Mouse (Mus musculus): ENCODE results near the gene Cpm. TPM values are rescaled to one million over a fixed set of nuclear protein-coding genes. Genes with fewer than 3 reads are reported as not detected.

Gene Cpm
- polyA plus RNA-seq, 1 experiment from 2014 or later, result 5.2 TPM

DNA sequence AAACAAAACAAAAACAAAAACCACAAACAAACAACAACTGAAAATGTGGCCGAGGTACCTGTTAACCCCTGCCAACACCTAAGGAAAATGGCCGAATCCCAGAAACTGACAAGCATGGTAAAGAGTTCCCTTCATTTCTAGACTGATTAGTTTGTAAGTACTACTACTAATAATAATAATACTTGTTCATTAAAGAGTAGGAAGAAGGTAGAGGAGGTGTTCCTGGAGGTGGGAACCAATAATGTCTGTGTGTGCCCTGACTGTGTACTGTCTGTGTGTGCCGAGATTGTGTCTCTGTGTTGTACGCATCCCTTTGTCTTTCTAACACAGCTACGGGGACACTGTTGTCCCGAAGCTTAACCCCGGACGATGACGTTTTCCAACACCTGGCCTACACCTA, 42.0 kb downstream of the Cpm start:
- WGBS, result 88% methylated on average over 9 of the region's 9 CpGs
- ATAC-seq (ENCODE audit: low FRiP score), result no peak

DNA sequence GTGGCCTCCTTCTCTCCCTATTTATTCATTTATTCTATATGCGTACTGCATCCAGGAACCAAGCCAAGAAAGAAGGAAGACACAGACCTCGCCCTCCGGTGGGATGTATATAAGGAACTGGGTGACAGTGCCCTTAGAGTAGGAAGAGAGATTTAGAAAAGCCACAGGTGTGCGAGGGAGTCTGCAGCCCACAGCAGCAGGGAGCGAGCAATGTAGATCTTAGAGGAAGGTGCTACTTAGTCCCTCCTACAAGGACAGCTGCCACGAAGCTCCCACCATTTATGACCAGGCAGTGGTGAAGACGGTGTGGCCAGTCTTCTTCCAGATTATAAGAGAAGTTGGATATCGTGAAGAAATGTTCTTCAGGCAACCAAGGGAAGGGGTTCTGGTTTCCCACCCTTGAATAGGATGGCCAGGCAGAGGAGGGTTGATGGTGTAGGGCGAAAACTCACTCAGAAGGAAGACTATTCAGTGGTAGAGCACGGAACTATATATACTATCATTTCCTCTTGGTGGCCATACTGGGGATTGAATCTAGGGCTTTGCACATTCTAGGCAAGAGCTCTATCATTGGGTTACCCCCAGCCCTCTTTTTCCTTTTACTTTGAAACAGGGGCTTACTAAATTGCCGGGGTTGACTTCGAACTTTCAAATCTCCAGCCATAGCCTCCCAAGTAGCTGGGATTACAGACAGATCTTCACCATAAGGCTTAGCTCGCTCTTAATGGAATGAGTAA, 42.8 kb downstream of the Cpm start:
- no peak overlapping the region for H3K27ac ChIP-seq
- no peak for ATAC-seq (ENCODE audit: low FRiP score)

More for the DNA sequence above, 42.0 kb downstream of the Cpm start:
- H3K9me3 ChIP-seq, result no peaks in the 10 kb centered on the region
- no peak overlapping the region for H3K4me2 ChIP-seq
- peaks cover 13% of the 10 kb centered on the region; the same call in 1 of the 2 replicates for H3K4me1 ChIP-seq
- no peak overlapping the region for H3K4me3 ChIP-seq (replicated peaks)
- H3K27ac ChIP-seq, result no peak overlapping the region
- no peak overlapping the region for H3K9ac ChIP-seq
- no peaks in the 10 kb centered on the region for H3K36me3 ChIP-seq (replicated peaks)
- 0 out of 2 replicates have a peak, but pooled peaks cover 7% of the 10 kb centered on the region for H3K27me3 ChIP-seq

DNA sequence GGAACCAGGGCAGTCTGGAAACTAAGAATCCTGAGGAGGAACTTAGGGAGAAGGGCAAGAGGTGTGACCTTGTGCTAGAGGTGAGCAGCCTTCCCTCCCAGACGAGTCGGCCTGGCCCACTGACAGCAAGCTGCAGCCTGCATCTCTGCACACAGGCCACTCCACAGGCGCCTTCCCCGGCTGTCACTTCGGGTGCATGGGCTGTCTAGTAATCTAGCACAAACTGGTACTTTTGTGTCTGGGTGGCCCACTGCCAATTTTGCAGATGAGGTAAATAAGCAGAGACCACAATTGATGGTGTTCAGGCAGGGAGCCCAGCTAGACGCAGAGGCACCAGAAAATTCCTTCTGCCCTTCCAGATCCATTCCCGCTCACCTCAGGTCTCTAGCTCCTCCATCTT, 43.4 kb downstream of the Cpm start:
- 70% methylated on average over 7 of the region's 7 CpGs for WGBS
- no peak for ATAC-seq (ENCODE audit: low FRiP score)

More for the DNA sequence above, 42.8 kb downstream of the Cpm start:
- Histone ChIP-seq H3K27me3 (0 out of 2 replicates have a peak, but pooled peaks cover 7% of the 10 kb centered on the region), H3K4me1 (peaks cover 13% of the 10 kb centered on the region; the same call in 1 of the 2 replicates), H3K36me3 (replicated peaks) (no peaks in the 10 kb centered on the region), H3K9ac (no peak overlapping the region), H3K4me2 (no peak overlapping the region), H3K9me3 (no peaks in the 10 kb centered on the region), H3K4me3 (replicated peaks) (no peak overlapping the region)
- WGBS, result 89% methylated on average over 13 of the region's 13 CpGs

DNA sequence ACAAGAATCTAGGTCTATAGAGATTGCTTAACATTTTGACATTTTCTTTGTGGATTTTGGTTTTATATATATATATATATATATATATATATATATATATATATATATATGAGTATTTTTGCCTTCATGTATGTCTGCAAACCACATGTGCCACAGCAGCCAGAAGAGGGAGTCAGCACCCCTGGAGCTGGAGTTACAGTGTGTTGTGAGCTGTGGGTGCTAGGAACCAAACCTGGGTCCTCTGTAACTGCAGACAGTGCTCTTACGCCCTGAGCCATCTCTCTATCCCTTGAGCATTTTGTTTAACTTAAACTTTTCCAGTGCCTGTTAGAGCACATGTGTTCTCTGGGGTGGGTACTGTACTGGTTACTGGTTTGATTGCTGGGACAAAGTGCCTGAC, 44.6 kb downstream of the Cpm start:
- 0 out of 2 replicates have a peak, but pooled peaks cover 7% of the 10 kb centered on the region for H3K27me3 ChIP-seq
- 96% methylated on average over 1 of the region's 1 CpGs for WGBS
- no peak overlapping the region for H3K9ac ChIP-seq
- H3K4me3 ChIP-seq (replicated peaks), result no peak overlapping the region
- H3K4me1 ChIP-seq, result peaks cover 13% of the 10 kb centered on the region; the same call in 1 of the 2 replicates
- H3K36me3 ChIP-seq (replicated peaks), result no peaks in the 10 kb centered on the region
- no peak overlapping the region for H3K27ac ChIP-seq
- no peak for ATAC-seq (ENCODE audit: low FRiP score)
- no peak overlapping the region for H3K4me2 ChIP-seq
- H3K9me3 ChIP-seq, result no peaks in the 10 kb centered on the region

More for the DNA sequence above, 43.4 kb downstream of the Cpm start:
- H3K27me3 ChIP-seq, result 0 out of 2 replicates have a peak, but pooled peaks cover 7% of the 10 kb centered on the region
- H3K9me3 ChIP-seq, result no peaks in the 10 kb centered on the region
- H3K4me3 ChIP-seq (replicated peaks), result no peak overlapping the region
- no peak overlapping the region for H3K27ac ChIP-seq
- no peak overlapping the region for H3K9ac ChIP-seq
- H3K36me3 ChIP-seq (replicated peaks), result no peaks in the 10 kb centered on the region
- H3K4me1 ChIP-seq, result peaks cover 13% of the 10 kb centered on the region; the same call in 1 of the 2 replicates
- H3K4me2 ChIP-seq, result no peak overlapping the region

DNA sequence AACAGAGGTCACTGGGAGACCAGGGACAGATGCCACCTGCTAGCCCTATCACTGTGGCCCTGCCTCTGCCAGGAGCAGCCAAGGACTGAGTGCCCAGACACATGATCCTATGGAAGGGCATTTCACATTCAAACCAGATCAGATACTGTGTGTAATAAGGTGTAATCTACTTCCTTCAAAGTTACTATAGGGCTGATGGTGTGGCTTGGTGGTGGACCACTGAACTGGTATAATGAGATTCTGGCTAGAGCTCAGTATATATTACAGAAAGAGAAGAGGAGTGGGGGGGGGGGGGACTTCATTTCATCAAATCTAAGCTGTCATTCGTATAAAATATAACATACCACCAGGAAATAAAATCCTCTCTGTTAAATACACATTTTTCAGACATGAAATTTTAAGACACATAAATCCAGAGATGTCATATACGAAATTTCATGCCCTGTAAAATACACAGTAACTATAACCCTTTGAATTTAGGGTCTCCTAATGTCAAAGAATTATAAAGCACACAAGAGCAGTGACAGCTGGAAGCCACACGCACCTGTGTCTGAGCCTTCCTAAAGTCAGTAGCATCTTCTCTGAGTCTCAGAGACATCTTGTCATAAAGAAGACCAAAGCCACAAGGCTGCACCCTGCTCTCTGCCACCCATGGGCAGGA, 45.2 kb downstream of the Cpm start:
- H3K4me3 ChIP-seq (replicated peaks), result no peak overlapping the region
- no peak overlapping the region for H3K27ac ChIP-seq
- no peaks in the 10 kb centered on the region for H3K9me3 ChIP-seq
- no peak overlapping the region for H3K9ac ChIP-seq
- no peaks in the 10 kb centered on the region for H3K36me3 ChIP-seq (replicated peaks)
- no peak for ATAC-seq (ENCODE audit: low FRiP score)
- 0 out of 2 replicates have a peak, but pooled peaks cover 7% of the 10 kb centered on the region for H3K27me3 ChIP-seq
- H3K4me1 ChIP-seq, result peaks cover 12% of the 10 kb centered on the region; the same call in 1 of the 2 replicates
- 84% methylated on average over 3 of the region's 3 CpGs for WGBS
- H3K4me2 ChIP-seq, result no peak overlapping the region

DNA sequence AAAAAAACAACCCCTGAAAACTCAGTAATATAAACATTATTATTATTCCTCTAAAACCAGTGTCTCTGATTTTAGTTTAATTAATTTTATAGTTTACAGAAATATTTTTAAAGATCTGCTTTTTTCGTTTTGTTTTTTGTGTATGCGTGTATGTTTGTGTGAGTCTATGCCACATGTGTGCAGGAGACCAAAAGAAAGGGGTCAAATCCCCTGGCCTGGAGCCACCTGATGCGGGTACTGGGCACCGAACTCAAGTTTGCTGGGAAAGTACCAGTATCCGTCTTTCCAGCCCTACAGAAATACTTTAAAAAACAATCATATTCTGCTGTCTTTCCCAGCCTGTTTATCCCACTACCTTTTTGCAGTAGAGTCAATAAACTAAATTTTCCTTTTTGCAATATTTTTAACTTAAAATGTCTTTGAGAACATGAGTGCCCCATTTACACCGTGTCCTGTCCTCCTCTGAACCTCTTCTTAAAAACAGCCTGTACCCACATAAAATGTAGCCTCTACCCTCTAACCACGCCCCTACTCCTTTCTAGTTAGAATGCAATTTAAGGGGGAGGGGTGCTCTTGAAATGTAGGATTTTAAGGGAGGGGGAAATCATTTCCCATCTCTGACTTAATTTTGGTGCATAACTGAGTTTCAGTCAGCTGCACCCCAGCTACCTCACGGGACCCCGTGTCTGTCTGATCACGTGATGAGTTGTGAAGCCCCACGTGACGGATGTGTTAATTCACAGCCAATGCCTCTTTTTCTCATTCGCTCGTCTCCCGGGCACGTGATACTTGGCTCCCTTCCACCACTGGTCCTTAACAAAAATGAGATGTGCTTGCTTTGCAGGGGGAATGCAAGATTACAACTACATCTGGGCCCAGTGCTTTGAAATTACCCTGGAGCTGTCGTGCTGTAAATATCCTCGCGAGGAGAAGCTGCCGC, 46.1 kb downstream of the Cpm start:
- WGBS, result 40% methylated on average over 20 of the region's 20 CpGs
- H3K4me2 ChIP-seq, result peak overlapping the region; percentile 59
- peak; percentile 86 for ATAC-seq (ENCODE audit: low FRiP score)
- peaks cover 11% of the 10 kb centered on the region; the same call in 1 of the 2 replicates for H3K4me1 ChIP-seq
- H3K27ac ChIP-seq, result peak overlapping the region; percentile 66
- no peaks in the 10 kb centered on the region for H3K9me3 ChIP-seq
- peak overlapping the region; percentile 35 for H3K4me3 ChIP-seq (replicated peaks)
- no peaks in the 10 kb centered on the region for H3K36me3 ChIP-seq (replicated peaks)
- 0 out of 2 replicates have a peak, but pooled peaks cover 7% of the 10 kb centered on the region for H3K27me3 ChIP-seq
- H3K9ac ChIP-seq, result peak overlapping the region; percentile 39; the same call in 1 of the 2 replicates

DNA sequence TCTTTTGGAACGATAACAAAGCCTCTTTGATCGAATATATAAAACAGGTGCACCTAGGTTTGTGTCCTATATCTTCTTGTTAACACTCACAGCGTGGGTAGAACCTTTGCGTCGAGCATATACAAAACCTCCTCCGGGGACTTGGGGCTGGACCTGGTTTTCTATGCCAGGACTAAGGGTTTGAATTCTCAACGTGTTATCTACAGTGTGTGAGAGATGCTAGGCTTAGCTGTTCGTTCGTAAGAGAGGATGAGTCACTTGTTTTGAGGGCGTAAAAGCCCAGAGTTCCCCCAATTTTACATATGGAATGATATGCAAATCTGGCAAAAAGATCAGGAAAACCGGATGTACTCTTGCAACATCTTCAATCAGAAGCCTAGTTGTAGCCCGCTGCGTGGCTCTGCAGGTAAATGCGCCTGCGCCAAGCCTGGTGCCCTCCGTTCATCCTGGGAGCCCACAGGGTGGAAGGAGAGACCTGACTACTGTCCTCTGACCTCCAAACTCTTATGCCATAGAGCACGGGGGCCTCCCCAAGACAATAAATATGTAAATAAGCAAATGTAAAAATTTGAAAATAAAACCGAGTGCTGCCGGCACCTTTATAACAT, 46.8 kb downstream of the Cpm start:
- peak; percentile 62 for ATAC-seq (ENCODE audit: low FRiP score)

DNA sequence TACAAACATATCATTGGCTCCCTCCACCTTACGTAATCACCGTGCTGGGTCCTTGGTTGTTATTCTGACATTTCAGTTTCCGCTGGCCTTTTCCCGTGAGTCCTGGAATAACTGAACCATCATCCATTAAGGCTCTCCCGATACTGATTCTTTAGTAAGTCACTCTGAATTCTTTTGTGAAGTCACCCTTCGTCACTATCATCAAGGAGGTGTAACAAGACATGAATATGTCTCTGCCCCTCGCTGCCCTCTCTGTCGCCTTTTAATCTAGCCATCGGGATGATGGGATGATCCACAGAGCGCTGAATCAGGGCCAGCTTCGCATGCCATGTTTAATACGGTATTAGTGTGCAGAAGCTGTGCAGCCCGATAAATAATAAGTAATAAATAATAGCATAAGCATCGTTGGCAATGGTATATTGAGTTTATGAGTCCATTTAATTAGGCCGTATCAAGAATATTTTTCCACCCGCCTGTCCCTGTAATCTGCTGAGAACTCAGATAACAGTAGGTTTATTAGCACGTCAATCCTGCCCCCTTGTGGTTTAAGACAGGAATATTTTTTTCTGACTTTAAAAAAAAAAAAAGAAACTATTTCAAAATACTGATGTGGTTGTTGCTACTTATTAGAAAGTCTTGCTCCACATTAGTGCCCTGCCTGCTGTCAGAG, 47.5 kb downstream of the Cpm start:
- H3K4me2 ChIP-seq, result peak overlapping the region; percentile 59
- H3K9me3 ChIP-seq, result no peaks in the 10 kb centered on the region
- whole genome bisulfite sequencing, result 30% methylated on average over 17 of the region's 17 CpGs
- peak overlapping the region; percentile 39; the same call in 1 of the 2 replicates for H3K9ac ChIP-seq
- H3K4me1 ChIP-seq, result peaks cover 11% of the 10 kb centered on the region; the same call in 1 of the 2 replicates
- 0 out of 2 replicates have a peak, but pooled peaks cover 5% of the 10 kb centered on the region for H3K27me3 ChIP-seq
- ATAC-seq (ENCODE audit: low FRiP score), result peak; percentile 45; the same call in 1 of the 2 replicates
- H3K4me3 ChIP-seq (replicated peaks), result peak overlapping the region; percentile 35
- no peaks in the 10 kb centered on the region for H3K36me3 ChIP-seq (replicated peaks)
- H3K27ac ChIP-seq, result no peak overlapping the region

More for the DNA sequence above, 46.8 kb downstream of the Cpm start:
- peak overlapping the region; percentile 39; the same call in 1 of the 2 replicates for H3K9ac ChIP-seq
- H3K27ac ChIP-seq, result peak overlapping the region; percentile 66
- no peaks in the 10 kb centered on the region for H3K36me3 ChIP-seq (replicated peaks)
- 46% methylated on average over 19 of the region's 19 CpGs for whole genome bisulfite sequencing
- H3K4me3 ChIP-seq (replicated peaks), result peak overlapping the region; percentile 35
- H3K27me3 ChIP-seq, result 0 out of 2 replicates have a peak, but pooled peaks cover 7% of the 10 kb centered on the region
- no peaks in the 10 kb centered on the region for H3K9me3 ChIP-seq
- peak overlapping the region; percentile 59 for H3K4me2 ChIP-seq
- H3K4me1 ChIP-seq, result peaks cover 11% of the 10 kb centered on the region; the same call in 1 of the 2 replicates

DNA sequence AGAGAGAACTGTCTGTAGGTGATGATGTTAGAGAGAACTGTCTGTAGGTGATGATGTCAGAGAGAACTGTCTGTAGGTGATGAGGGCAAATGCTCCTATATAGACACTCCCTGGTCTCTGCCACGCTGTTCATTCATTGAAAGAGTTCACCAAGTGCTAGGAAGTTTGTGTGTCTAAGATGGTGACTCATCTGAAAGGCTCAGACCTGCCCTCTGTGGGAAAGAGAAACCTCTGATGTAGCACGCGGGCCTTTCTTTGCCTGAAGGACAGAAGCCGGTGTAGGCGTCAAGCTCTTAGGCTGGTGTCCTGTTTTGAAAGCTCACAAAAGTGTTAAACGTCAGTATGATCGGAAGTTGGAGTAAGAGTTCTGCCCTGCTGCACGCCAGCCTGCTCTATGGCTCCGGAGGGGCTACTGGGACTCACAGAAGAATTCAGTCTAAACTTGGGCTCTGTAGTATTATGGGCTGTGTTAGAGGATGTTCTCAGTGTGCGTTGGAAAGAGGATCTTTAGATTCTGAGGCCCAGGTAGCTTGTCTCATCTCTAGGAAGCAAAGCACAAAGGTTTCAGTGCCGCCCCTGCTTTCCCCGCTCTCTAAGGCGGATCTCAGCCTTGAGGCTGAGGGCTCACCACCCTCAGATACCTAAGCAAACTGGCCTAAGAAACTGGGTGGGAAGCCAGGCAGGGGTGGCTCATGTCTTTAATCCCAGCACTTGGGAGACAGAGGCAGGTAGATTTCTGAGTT, 48.4 kb downstream of the Cpm start:
- Histone ChIP-seq H3K27ac (no peak overlapping the region), H3K36me3 (replicated peaks) (no peaks in the 10 kb centered on the region), H3K4me3 (replicated peaks) (no peak overlapping the region), H3K9me3 (no peaks in the 10 kb centered on the region), H3K27me3 (0 out of 2 replicates have a peak, but pooled peaks cover 3% of the 10 kb centered on the region), H3K4me2 (no peak overlapping the region), H3K9ac (no peak overlapping the region), H3K4me1 (peaks cover 11% of the 10 kb centered on the region; the same call in 1 of the 2 replicates)
- ATAC-seq (ENCODE audit: low FRiP score), result no peak
- 76% methylated on average over 13 of the region's 13 CpGs for WGBS

DNA sequence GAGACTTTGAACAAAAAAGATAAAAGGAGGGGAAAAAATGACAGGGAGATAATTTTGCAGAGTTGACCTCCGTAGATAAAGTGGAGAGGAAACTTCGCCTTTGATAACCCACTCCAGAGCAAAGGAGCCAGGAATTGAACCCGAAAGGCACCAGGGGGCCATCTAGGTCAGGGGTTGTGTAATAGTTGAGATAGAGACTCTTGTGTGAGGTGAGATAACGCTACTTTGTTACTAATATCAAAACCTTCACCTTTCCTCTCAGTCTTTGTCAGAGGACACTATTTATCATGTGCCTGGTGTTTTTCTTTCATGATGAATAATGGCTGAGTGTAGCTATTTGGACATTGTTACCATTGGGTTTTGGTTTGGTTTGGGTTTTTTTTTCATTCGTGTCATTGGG, 49.1 kb downstream of the Cpm start:
- ATAC-seq (ENCODE audit: low FRiP score), result no peak
- H3K27ac ChIP-seq, result no peak overlapping the region
- no peaks in the 10 kb centered on the region for H3K9me3 ChIP-seq
- no peak overlapping the region for H3K4me2 ChIP-seq
- WGBS, result 83% methylated on average over 5 of the region's 5 CpGs
- no peaks in the 10 kb centered on the region for H3K36me3 ChIP-seq (replicated peaks)
- peaks cover 11% of the 10 kb centered on the region; the same call in 1 of the 2 replicates for H3K4me1 ChIP-seq
- no peak overlapping the region for H3K9ac ChIP-seq
- no peak overlapping the region for H3K4me3 ChIP-seq (replicated peaks)
- H3K27me3 ChIP-seq, result 0 out of 2 replicates have a peak, but pooled peaks cover 3% of the 10 kb centered on the region

All from forebrain, embryonic 12.5 days (tissue).